Mouse (Mus musculus): ENCODE data around the gene Apoa4. TPM values are rescaled to one million over a fixed set of nuclear protein-coding genes. Genes with fewer than 3 reads are reported as not detected.

Gene Apoa4
- polyA plus RNA-seq, 1 experiment: 0.28 TPM

- TF ChIP-seq POLR2A (IDR thresholded peaks at IDR 0.05; ENCODE audit: borderline replicate concordance, insufficient read depth, low read length): no peak
- no peak for TF ChIP-seq CTCF (IDR thresholded peaks at IDR 0.05; ENCODE audit: borderline replicate concordance, insufficient read depth, low read depth, low read length)
- no peaks in the 10 kb centered on the region for H3K27me3 ChIP-seq (ENCODE audit: control insufficient read depth, insufficient read depth, low read length)
Measured at GRCm38 (mm10) chr9:46228491-46228890, 12.0 kb upstream of the Apoa4 start, which contains the start of gene Apoa1. Gene Apoa1 (plus strand): TSS chr9:46228580.

GRCm38 (mm10) chr9:46229573-46230449, 10.7 kb upstream of the Apoa4 start:
- 11% methylated on average over 37 of the region's 37 CpGs for WGBS
- TF ChIP-seq POLR2A (IDR thresholded peaks at IDR 0.05; ENCODE audit: borderline replicate concordance, insufficient read depth, low read length) (peak; percentile 60), CTCF (IDR thresholded peaks at IDR 0.05; ENCODE audit: borderline replicate concordance, insufficient read depth, low read depth, low read length) (peak; percentile 72)
- Histone ChIP-seq H3K4me3 (replicated peaks; ENCODE audit: insufficient read depth, low read depth, low read length) (peak overlapping the region; percentile 68), H3K27ac (ENCODE audit: insufficient read depth, low read length) (peak overlapping the region; percentile 45), H3K27me3 (ENCODE audit: control insufficient read depth, insufficient read depth, low read length) (no peaks in the 10 kb centered on the region), H3K4me1 (ENCODE audit: control insufficient read depth, insufficient read depth, low read length) (peaks cover 12% of the 10 kb centered on the region)
- DNase-seq: peak; percentile 90 to 92

More at GRCm38 (mm10) chr9:46228491-46228890, 12.0 kb upstream of the Apoa4 start, which contains the start of gene Apoa1:
- Histone ChIP-seq H3K4me3 (replicated peaks; ENCODE audit: insufficient read depth, low read depth, low read length) (peak within 1 kb of the TSS; percentile 68), H3K27ac (ENCODE audit: insufficient read depth, low read length) (no peak within 1 kb of the TSS), H3K4me1 (ENCODE audit: control insufficient read depth, insufficient read depth, low read length) (peaks cover 7% of the 10 kb centered on the region; the same call in 1 of the 2 replicates)
- DNase-seq: no peak
- 74% methylated on average over 9 of the region's 9 CpGs for WGBS

- no peaks in the 10 kb centered on the region for H3K27me3 ChIP-seq (ENCODE audit: control insufficient read depth, insufficient read depth, low read length)
- H3K27ac ChIP-seq (ENCODE audit: insufficient read depth, low read length): peak overlapping the region; percentile 45
- 40% methylated on average over 13 of the region's 13 CpGs for WGBS
- peak overlapping the region; percentile 68 for H3K4me3 ChIP-seq (replicated peaks; ENCODE audit: insufficient read depth, low read depth, low read length)
- DNase-seq: no peak
- TF ChIP-seq CTCF (IDR thresholded peaks at IDR 0.05; ENCODE audit: borderline replicate concordance, insufficient read depth, low read depth, low read length) (no peak), POLR2A (IDR thresholded peaks at IDR 0.05; ENCODE audit: borderline replicate concordance, insufficient read depth, low read length) (no peak)
- H3K4me1 ChIP-seq (ENCODE audit: control insufficient read depth, insufficient read depth, low read length): peaks cover 18% of the 10 kb centered on the region
Measured at GRCm38 (mm10) chr9:46230450-46230975, 10.0 kb upstream of the Apoa4 start.

GRCm38 (mm10) chr9:46235196-46235595, 5.3 kb upstream of the Apoa4 start:
- H3K27me3 ChIP-seq (ENCODE audit: control insufficient read depth, insufficient read depth, low read length): no peaks in the 10 kb centered on the region
- TF ChIP-seq POLR2A (IDR thresholded peaks at IDR 0.05; ENCODE audit: borderline replicate concordance, insufficient read depth, low read length) (no peak), CTCF (IDR thresholded peaks at IDR 0.05; ENCODE audit: borderline replicate concordance, insufficient read depth, low read depth, low read length) (no peak)
- WGBS: 38% methylated on average over 6 of the region's 6 CpGs

GRCm38 (mm10) chr9:46235596-46235648, 5.1 kb upstream of the Apoa4 start, which contains the start of gene Apoc3:
Gene Apoc3 (minus strand): TSS chr9:46235636.
- Histone ChIP-seq H3K4me1 (ENCODE audit: control insufficient read depth, insufficient read depth, low read length) (peaks cover 12% of the 10 kb centered on the region), H3K27me3 (ENCODE audit: control insufficient read depth, insufficient read depth, low read length) (no peaks in the 10 kb centered on the region), H3K27ac (ENCODE audit: insufficient read depth, low read length) (no peak within 1 kb of the TSS), H3K4me3 (replicated peaks; ENCODE audit: insufficient read depth, low read depth, low read length) (no peak within 1 kb of the TSS)
- no peak for DNase-seq
- TF ChIP-seq CTCF (IDR thresholded peaks at IDR 0.05; ENCODE audit: borderline replicate concordance, insufficient read depth, low read depth, low read length): no peak
- no peak for TF ChIP-seq POLR2A (IDR thresholded peaks at IDR 0.05; ENCODE audit: borderline replicate concordance, insufficient read depth, low read length)

More at GRCm38 (mm10) chr9:46235196-46235595, 5.3 kb upstream of the Apoa4 start:
- Histone ChIP-seq H3K27ac (ENCODE audit: insufficient read depth, low read length) (no peak overlapping the region), H3K4me3 (replicated peaks; ENCODE audit: insufficient read depth, low read depth, low read length) (no peak overlapping the region), H3K4me1 (ENCODE audit: control insufficient read depth, insufficient read depth, low read length) (peaks cover 15% of the 10 kb centered on the region)
- peak; percentile 44 to 54 for DNase-seq

GRCm38 (mm10) chr9:46235649-46236048, 4.8 kb upstream of the Apoa4 start:
- Histone ChIP-seq H3K4me1 (ENCODE audit: control insufficient read depth, insufficient read depth, low read length) (peaks cover 12% of the 10 kb centered on the region), H3K27me3 (ENCODE audit: control insufficient read depth, insufficient read depth, low read length) (no peaks in the 10 kb centered on the region), H3K4me3 (replicated peaks; ENCODE audit: insufficient read depth, low read depth, low read length) (no peak overlapping the region), H3K27ac (ENCODE audit: insufficient read depth, low read length) (no peak overlapping the region)
- TF ChIP-seq POLR2A (IDR thresholded peaks at IDR 0.05; ENCODE audit: borderline replicate concordance, insufficient read depth, low read length) (no peak), CTCF (IDR thresholded peaks at IDR 0.05; ENCODE audit: borderline replicate concordance, insufficient read depth, low read depth, low read length) (no peak)
- no peak for DNase-seq
- WGBS: 85% methylated on average over 4 of the region's 4 CpGs

GRCm38 (mm10) chr9:46238850-46239249, 1.6 kb upstream of the Apoa4 start:
- WGBS: 91% methylated on average over 7 of the region's 7 CpGs
- no peak overlapping the region for H3K27ac ChIP-seq (ENCODE audit: insufficient read depth, low read length)
- no peak overlapping the region for H3K4me3 ChIP-seq (replicated peaks; ENCODE audit: insufficient read depth, low read depth, low read length)
- H3K4me1 ChIP-seq (ENCODE audit: control insufficient read depth, insufficient read depth, low read length): peaks cover 12% of the 10 kb centered on the region
- TF ChIP-seq POLR2A (IDR thresholded peaks at IDR 0.05; ENCODE audit: borderline replicate concordance, insufficient read depth, low read length) (no peak), CTCF (IDR thresholded peaks at IDR 0.05; ENCODE audit: borderline replicate concordance, insufficient read depth, low read depth, low read length) (no peak)
- no peak for DNase-seq
- no peaks in the 10 kb centered on the region for H3K27me3 ChIP-seq (ENCODE audit: control insufficient read depth, insufficient read depth, low read length)

- no peak overlapping the region for H3K27ac ChIP-seq (ENCODE audit: insufficient read depth, low read length)
- WGBS: 63% methylated on average over 2 of the region's 2 CpGs
- no peaks in the 10 kb centered on the region for H3K27me3 ChIP-seq (ENCODE audit: control insufficient read depth, insufficient read depth, low read length)
- no peaks in the 10 kb centered on the region for H3K4me1 ChIP-seq (ENCODE audit: control insufficient read depth, insufficient read depth, low read length)
- TF ChIP-seq POLR2A (IDR thresholded peaks at IDR 0.05; ENCODE audit: borderline replicate concordance, insufficient read depth, low read length): no peak
- no peak for TF ChIP-seq CTCF (IDR thresholded peaks at IDR 0.05; ENCODE audit: borderline replicate concordance, insufficient read depth, low read depth, low read length)
- H3K4me3 ChIP-seq (replicated peaks; ENCODE audit: insufficient read depth, low read depth, low read length): no peak overlapping the region
- no peak for DNase-seq
Measured at GRCm38 (mm10) chr9:46241818-46242217, 1.3 kb downstream of the Apoa4 start.
